Mouse (Mus musculus) myocyte (in vitro differentiated cells): Measurements from ENCODE around the gene Cdk19. TPM values are rescaled to one million over a fixed set of nuclear protein-coding genes. Genes with fewer than 3 reads are reported as not detected.

Experiments
- H3K27me3 ChIP-seq: one replicate; pipeline ENCODE4 v1.6.1; 2011; ENCODE audit not compliant: control insufficient read depth, insufficient read depth, insufficient read length
- H3K36me3 ChIP-seq: one replicate; pipeline ENCODE4 v1.6.1; 2011; ENCODE audit not compliant: control insufficient read depth, insufficient read depth
- H3K4me2 ChIP-seq: one replicate; pipeline ENCODE4 v1.6.1; 2011; ENCODE audit warnings: low read depth, control low read depth
- H3K4me3 ChIP-seq: one replicate; pipeline ENCODE4 v1.5.1; 2011; ENCODE audit warnings: mild to moderate bottlenecking, control low read depth, moderate library complexity
- H3K79me2 ChIP-seq: one replicate; pipeline ENCODE4 v1.6.1; 2011; ENCODE audit not compliant: control insufficient read depth, insufficient read depth
- H3ac ChIP-seq: one replicate; pipeline ENCODE4 v1.6.1; 2011; ENCODE audit not compliant: control insufficient read depth, insufficient read length
- CEBPB ChIP-seq: IDR thresholded peaks from 2 replicates; pipeline ENCODE4 v1.6.1; 2011; ENCODE audit warnings: mild to moderate bottlenecking, moderate library complexity; ENCODE audit not compliant: poor library complexity, insufficient read depth, severe bottlenecking
- E2F4 ChIP-seq: IDR thresholded peaks from one replicate; pipeline ENCODE4 v1.6.1; 2011; ENCODE audit warnings: mild to moderate bottlenecking, control low read depth, moderate library complexity; ENCODE audit not compliant: insufficient read depth
- MAX ChIP-seq: IDR thresholded peaks from one replicate; pipeline ENCODE4 v1.6.1; 2011; ENCODE audit warnings: low read depth, mild to moderate bottlenecking, control low read depth
- MYOD1 ChIP-seq, 3 experiments: IDR thresholded peaks; one replicate each; pipeline ENCODE4 v1.6.1; 2011; ENCODE audit warnings: control low read depth in 2 of 3, low read depth in 2 of 3, mild to moderate bottlenecking in 2 of 3, moderate library complexity in 1 of 3; ENCODE audit not compliant: insufficient read length in 2 of 3, control insufficient read depth in 1 of 3
- MYOG ChIP-seq, 3 experiments: IDR thresholded peaks; one replicate each; pipeline ENCODE4 v1.6.1; 2011; ENCODE audit warnings: control low read depth in 2 of 3, low read depth in 2 of 3, mild to moderate bottlenecking in 2 of 3; ENCODE audit not compliant: insufficient read length in 2 of 3, control insufficient read depth in 1 of 3, insufficient read depth in 1 of 3
- POLR2A ChIP-seq: IDR thresholded peaks from one replicate; pipeline ENCODE4 v1.6.1; 2011; ENCODE audit warnings: low read depth, mild to moderate bottlenecking, control low read depth, moderate library complexity; ENCODE audit not compliant: insufficient read length
- POLR2AphosphoS2 ChIP-seq: IDR thresholded peaks from one replicate; pipeline ENCODE4 v1.6.1; 2011; ENCODE audit warnings: low read depth, control low read depth; ENCODE audit not compliant: insufficient read length
- REST ChIP-seq: IDR thresholded peaks from one replicate; pipeline ENCODE4 v1.6.1; 2011; ENCODE audit warnings: mild to moderate bottlenecking, control low read depth, moderate library complexity; ENCODE audit not compliant: insufficient read depth, insufficient read length
- SRF ChIP-seq: IDR thresholded peaks from one replicate; pipeline ENCODE4 v1.6.1; 2011; ENCODE audit warnings: low read depth; ENCODE audit not compliant: control insufficient read depth, insufficient read length
- TCF12 ChIP-seq: IDR thresholded peaks from one replicate; pipeline ENCODE4 v1.6.1; 2011; ENCODE audit warnings: mild to moderate bottlenecking, control low read depth; ENCODE audit not compliant: poor library complexity, insufficient read depth, severe bottlenecking
- TCF3 ChIP-seq: IDR thresholded peaks from one replicate; pipeline ENCODE4 v1.6.1; 2011; ENCODE audit warnings: low read depth, control low read depth; ENCODE audit not compliant: insufficient read length
- USF1 ChIP-seq: IDR thresholded peaks from one replicate; pipeline ENCODE4 v1.6.1; 2011; ENCODE audit warnings: low read depth, mild to moderate bottlenecking, control low read depth, moderate library complexity
- polyA plus RNA-seq: library from polyadenylated mRNA; unstranded; fragments of >200 nt; fragmentation: generic; extraction: Trizol; gene quantifications from one replicate; pipeline ENCODE4 v1.2.1, GENCODE M21; 2012; ENCODE audit warnings: missing spikeins

The Cdk19 gene
- polyA plus RNA-seq, 1 experiment, result 5.3 TPM

DNA sequence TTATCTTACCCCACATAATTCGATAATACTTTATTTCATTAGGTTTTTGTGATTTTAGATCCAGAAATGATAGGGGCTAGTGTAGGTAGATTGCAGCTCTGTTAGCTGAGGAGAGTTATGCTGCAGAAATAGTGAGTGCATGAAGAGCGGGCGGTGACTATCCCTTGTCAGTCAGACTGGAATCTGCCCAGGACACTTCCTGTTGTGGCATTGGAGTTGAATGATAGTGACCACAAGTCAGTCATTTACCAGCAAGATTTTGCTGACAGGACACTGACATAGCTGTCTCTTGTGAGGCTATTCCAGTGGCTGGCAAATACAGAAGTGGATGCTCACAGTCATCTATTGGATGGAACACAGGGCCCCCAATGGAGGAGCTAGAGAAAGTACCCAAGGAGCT, 97.8 kb downstream of the Cdk19 start:
- no peaks in the 10 kb centered on the region for H3K79me2 ChIP-seq
- no peak overlapping the region for H3K4me2 ChIP-seq
- no peaks in the 10 kb centered on the region for H3K27me3 ChIP-seq
- no peak for TF ChIP-seq POLR2A
- no peak for TF ChIP-seq POLR2AphosphoS2
- TF ChIP-seq MAX, result no peak
- TF ChIP-seq E2F4, result no peak
- TF ChIP-seq REST, result no peak
- no peak for TF ChIP-seq USF1
- TF ChIP-seq MYOG (IDR thresholded peaks at IDR 0.05; ENCODE audit: control insufficient read depth in 1 of 3, insufficient read depth in 1 of 3, insufficient read length in 2 of 3, low read depth in 2 of 3), result no peak
- no peak for TF ChIP-seq CEBPB
- TF ChIP-seq SRF, result no peak
- H3ac ChIP-seq, result no peak overlapping the region
- H3K4me3 ChIP-seq, result no peak overlapping the region
- no peaks in the 10 kb centered on the region for H3K36me3 ChIP-seq

DNA sequence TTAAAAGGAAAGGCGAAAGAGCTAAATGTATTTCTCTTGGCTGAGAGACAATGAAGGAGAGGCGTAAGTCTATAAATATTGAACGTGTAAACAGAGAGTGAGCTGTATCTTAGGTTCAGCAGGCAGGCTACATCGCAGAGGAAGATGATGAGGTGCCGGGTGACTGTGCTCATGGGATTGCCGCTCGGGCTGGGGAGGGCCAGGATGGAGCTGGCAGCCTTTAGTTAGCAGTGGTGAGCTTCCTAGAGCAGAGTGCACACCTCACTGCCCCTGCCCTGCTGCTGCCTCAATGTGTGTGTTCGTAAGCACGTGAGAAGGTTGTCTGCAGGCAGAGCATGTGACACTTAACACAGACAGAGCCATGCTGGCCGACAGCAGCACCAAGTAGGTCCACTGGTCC, 101.4 kb downstream of the Cdk19 start:
- no peak overlapping the region for H3K4me3 ChIP-seq
- no peaks in the 10 kb centered on the region for H3K27me3 ChIP-seq

DNA sequence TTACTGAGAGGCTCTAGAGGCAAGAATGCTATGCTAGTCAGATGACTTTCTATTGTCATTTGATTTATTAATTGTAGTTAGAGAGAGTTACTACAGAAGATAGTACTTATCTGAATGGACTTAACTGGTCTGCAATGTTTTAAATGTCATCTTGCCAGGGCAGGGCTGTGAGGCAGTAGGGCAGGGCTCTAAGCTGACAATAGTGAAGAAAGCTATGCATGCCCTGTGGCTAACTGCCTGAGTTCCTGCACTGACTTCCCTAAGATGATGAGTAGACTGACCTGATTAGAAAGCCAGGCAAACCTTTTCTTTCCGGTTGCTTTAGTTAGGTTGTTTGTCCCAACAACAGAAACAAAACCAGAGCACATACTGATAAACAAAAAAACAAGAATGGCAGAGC, 102.7 kb downstream of the Cdk19 start:
- Histone ChIP-seq H3K27me3 (no peaks in the 10 kb centered on the region), H3K4me3 (no peak overlapping the region), H3ac (no peak overlapping the region), H3K36me3 (no peaks in the 10 kb centered on the region), H3K4me2 (no peak overlapping the region), H3K79me2 (no peaks in the 10 kb centered on the region)
- TF ChIP-seq MYOG (IDR thresholded peaks at IDR 0.05; ENCODE audit: control insufficient read depth in 1 of 3, insufficient read depth in 1 of 3, insufficient read length in 2 of 3, low read depth in 2 of 3) (no peak), REST (no peak), POLR2A (no peak), POLR2AphosphoS2 (no peak), CEBPB (no peak), E2F4 (no peak), SRF (no peak), TCF3 (no peak), USF1 (no peak), MAX (no peak), TCF12 (no peak)

More for the DNA sequence above, 101.4 kb downstream of the Cdk19 start:
- Histone ChIP-seq H3K36me3 (no peaks in the 10 kb centered on the region), H3K79me2 (no peaks in the 10 kb centered on the region), H3ac (no peak overlapping the region), H3K4me2 (no peak overlapping the region)
- no peak for TF ChIP-seq MAX
- no peak for TF ChIP-seq USF1
- no peak for TF ChIP-seq TCF3
- no peak for TF ChIP-seq POLR2A
- no peak for TF ChIP-seq POLR2AphosphoS2
- TF ChIP-seq MYOG (IDR thresholded peaks at IDR 0.05; ENCODE audit: control insufficient read depth in 1 of 3, insufficient read depth in 1 of 3, insufficient read length in 2 of 3, low read depth in 2 of 3), result no peak
- TF ChIP-seq E2F4, result no peak
- no peak for TF ChIP-seq SRF
- no peak for TF ChIP-seq CEBPB
- TF ChIP-seq TCF12, result no peak
- TF ChIP-seq MYOD1 (IDR thresholded peaks at IDR 0.05; ENCODE audit: control insufficient read depth in 1 of 3, insufficient read length in 2 of 3, low read depth in 2 of 3), result no peak
- TF ChIP-seq REST, result no peak

DNA sequence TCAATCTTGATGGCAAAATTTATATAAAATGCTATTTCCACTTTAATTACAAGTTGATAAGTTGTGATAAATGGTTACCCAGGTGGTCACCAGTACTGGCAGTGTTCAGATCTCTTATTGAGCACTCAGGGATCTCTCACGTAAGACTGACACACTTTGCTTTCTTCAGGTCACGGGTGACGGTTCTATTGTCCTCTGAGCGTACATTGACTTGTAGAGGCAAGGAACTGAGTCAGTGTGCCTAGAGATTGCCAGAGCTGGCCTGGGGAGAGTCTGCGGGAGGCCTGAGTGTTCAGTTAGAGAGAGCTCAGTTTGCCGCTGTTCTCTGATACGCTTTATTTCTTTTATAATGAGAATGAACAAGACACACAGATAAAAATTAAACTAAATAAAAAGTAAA, 104.0 kb downstream of the Cdk19 start:
- Histone ChIP-seq H3K27me3 (no peaks in the 10 kb centered on the region), H3K4me3 (no peak overlapping the region), H3K4me2 (no peak overlapping the region), H3K79me2 (no peaks in the 10 kb centered on the region), H3K36me3 (no peaks in the 10 kb centered on the region), H3ac (no peak overlapping the region)
- TF ChIP-seq MYOD1 (IDR thresholded peaks at IDR 0.05; ENCODE audit: control insufficient read depth in 1 of 3, insufficient read length in 2 of 3, low read depth in 2 of 3), result no peak
- TF ChIP-seq MYOG (IDR thresholded peaks at IDR 0.05; ENCODE audit: control insufficient read depth in 1 of 3, insufficient read depth in 1 of 3, insufficient read length in 2 of 3, low read depth in 2 of 3), result no peak
- no peak for TF ChIP-seq E2F4
- no peak for TF ChIP-seq MAX

DNA sequence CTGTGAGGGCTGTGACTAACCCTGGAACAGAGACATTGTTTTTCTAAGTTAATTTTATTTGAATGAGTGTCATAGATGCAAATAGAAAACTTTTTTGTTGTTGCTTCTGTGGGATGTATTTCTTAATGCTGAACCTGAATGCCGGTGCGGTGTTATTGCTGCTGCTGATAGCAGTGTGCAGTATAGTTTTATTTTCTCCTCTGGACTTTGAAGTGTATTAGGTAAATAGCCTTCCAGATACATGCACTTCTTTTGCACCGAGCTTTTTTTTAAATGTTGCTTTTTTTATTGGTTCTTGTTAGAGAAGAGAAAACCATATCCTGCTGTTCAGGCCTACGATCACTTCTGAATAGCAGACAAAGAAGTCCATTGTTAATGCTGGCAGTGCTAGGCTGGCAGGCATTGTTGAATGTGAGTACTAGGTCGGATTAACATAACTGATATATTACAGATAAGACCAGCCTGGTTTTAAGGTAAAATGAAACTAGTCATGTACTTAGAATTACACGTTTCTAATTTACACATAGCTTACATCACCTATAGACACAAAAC, 104.5 kb downstream of the Cdk19 start:
- H3K4me2 ChIP-seq, result no peak overlapping the region

More for the DNA sequence above, 104.5 kb downstream of the Cdk19 start:
- TF ChIP-seq USF1, result no peak
- no peak for TF ChIP-seq POLR2A
- TF ChIP-seq MAX, result no peak
- TF ChIP-seq REST, result no peak
- TF ChIP-seq MYOD1 (IDR thresholded peaks at IDR 0.05; ENCODE audit: control insufficient read depth in 1 of 3, insufficient read length in 2 of 3, low read depth in 2 of 3), result no peak
- TF ChIP-seq TCF12, result no peak
- TF ChIP-seq E2F4, result no peak
- no peak for TF ChIP-seq POLR2AphosphoS2
- TF ChIP-seq CEBPB, result no peak
- no peak for TF ChIP-seq MYOG (IDR thresholded peaks at IDR 0.05; ENCODE audit: control insufficient read depth in 1 of 3, insufficient read depth in 1 of 3, insufficient read length in 2 of 3, low read depth in 2 of 3)
- TF ChIP-seq SRF, result no peak
- TF ChIP-seq TCF3, result no peak
- Histone ChIP-seq H3K79me2 (no peaks in the 10 kb centered on the region), H3K36me3 (no peaks in the 10 kb centered on the region), H3ac (no peak overlapping the region), H3K4me3 (no peak overlapping the region), H3K27me3 (no peaks in the 10 kb centered on the region)
